Mouse (Mus musculus) c-Kit-positive CD71-negative TER-119-negative erythroid progenitor cells, embryonic 14.5 days (primary cell): ENCODE data around the gene Gm4881.
A peak's percentile ranks its signal among the peaks of the same experiment; 100 is the strongest.

Experiments
- DNase-seq: peaks from one replicate; pipeline ENCODE4 v3.0.0-alpha.2; 2013; ENCODE audit warnings: low read depth

The Gm4881 gene

GRCm38 (mm10) chr7:24954450-24954849 is 10.2 kb upstream of the Gm4881 start:
- no peak for DNase-seq

- no peak for DNase-seq
Observed at GRCm38 (mm10) chr7:24953966-24954365, 9.7 kb upstream of the Gm4881 start.

GRCm38 (mm10) chr7:24949958-24950623 is 5.8 kb upstream of the Gm4881 start:
- DNase-seq: peak; percentile 80

- DNase-seq: no peak
Observed at GRCm38 (mm10) chr7:24948774-24949173, 4.5 kb upstream of the Gm4881 start.

GRCm38 (mm10) chr7:24947316-24948048 is 3.2 kb upstream of the Gm4881 start:
- no peak for DNase-seq

GRCm38 (mm10) chr7:24943641-24944040 is 653 bp downstream of the Gm4881 start:
- DNase-seq: no peak

GRCm38 (mm10) chr7:24931651-24932050 is 12.6 kb downstream of the Gm4881 start:
- no peak for DNase-seq

- DNase-seq: no peak
Observed at GRCm38 (mm10) chr7:24930475-24930874, 13.8 kb downstream of the Gm4881 start.

- no peak for DNase-seq
Observed at GRCm38 (mm10) chr7:24919728-24920127, 24.6 kb downstream of the Gm4881 start.

GRCm38 (mm10) chr7:24918763-24919323 is 25.5 kb downstream of the Gm4881 start:
- DNase-seq: no peak

GRCm38 (mm10) chr7:24912480-24912879 is 31.8 kb downstream of the Gm4881 start:
- DNase-seq: no peak

GRCm38 (mm10) chr7:24907211-24907748 is 37.0 kb downstream of the Gm4881 start:
- DNase-seq: no peak

GRCm38 (mm10) chr7:24906551-24906950 is 37.7 kb downstream of the Gm4881 start:
- no peak for DNase-seq

GRCm38 (mm10) chr7:24904936-24905335 is 39.4 kb downstream of the Gm4881 start:
- peak; percentile 80 for DNase-seq

- peak; percentile 95 for DNase-seq
Observed at GRCm38 (mm10) chr7:24904070-24904483, 40.2 kb downstream of the Gm4881 start.

- DNase-seq: no peak
Observed at GRCm38 (mm10) chr7:24903444-24903825, 40.9 kb downstream of the Gm4881 start.

GRCm38 (mm10) chr7:24902630-24903443 is 41.5 kb downstream of the Gm4881 start, which contains the start of gene Arhgef1:
TSS of gene Arhgef1 (plus strand) at chr7:24902912.
- no peak for DNase-seq

- DNase-seq: no peak
Observed at GRCm38 (mm10) chr7:24902264-24902629, 42.0 kb downstream of the Gm4881 start.

GRCm38 (mm10) chr7:24901842-24902241 is 42.5 kb downstream of the Gm4881 start:
- no peak for DNase-seq

GRCm38 (mm10) chr7:24901114-24901513 is 43.2 kb downstream of the Gm4881 start:
- no peak for DNase-seq

- DNase-seq: no peak
Observed at GRCm38 (mm10) chr7:24897959-24898358, 46.3 kb downstream of the Gm4881 start.

- no peak for DNase-seq
Observed at GRCm38 (mm10) chr7:24897224-24897623, 47.1 kb downstream of the Gm4881 start, which contains the start of gene Cd79a. TSS of gene Cd79a (plus strand) at chr7:24897381.
